Mouse (Mus musculus) gastrocnemius, adult 18-20 months (tissue): Measurements from ENCODE around the gene Ptpn1. TPM values are rescaled to one million over a fixed set of nuclear protein-coding genes. Genes with fewer than 3 reads are reported as not detected.

Source experiments
- DNase-seq: peaks from one replicate; pipeline ENCODE4 v3.0.0; 2021; ENCODE audit warnings: low spot score
- total RNA-seq, 2 experiments: library from RNA; stranded (reverse); gene quantifications; 2 replicates each; pipeline ENCODE4 v1.2.3; 2021

Gene Ptpn1
- total RNA-seq, 2 experiments from 2014 or later = 17.6 to 19.3 TPM

DNA sequence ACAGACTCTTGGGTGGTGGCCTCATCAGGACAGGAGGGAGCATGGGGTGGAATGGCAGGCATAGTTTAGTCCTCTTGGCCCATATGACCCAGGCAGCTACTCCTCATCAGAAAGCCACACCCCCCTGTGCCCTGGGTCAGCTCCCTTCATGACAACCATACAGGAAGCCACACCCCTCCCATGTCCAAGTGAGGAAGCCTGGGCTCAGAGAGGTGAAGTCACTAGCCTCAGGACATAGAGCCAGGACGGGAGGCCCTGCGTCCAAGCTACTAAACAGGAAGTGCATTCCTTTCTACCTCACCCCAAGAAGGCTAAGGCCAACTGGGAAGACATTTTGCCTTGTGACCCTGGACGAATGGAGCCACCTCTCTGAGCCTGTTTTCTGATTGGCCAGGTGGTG lies 73.8 kb downstream of the Ptpn1 start:
- DNase-seq = no peak

DNA sequence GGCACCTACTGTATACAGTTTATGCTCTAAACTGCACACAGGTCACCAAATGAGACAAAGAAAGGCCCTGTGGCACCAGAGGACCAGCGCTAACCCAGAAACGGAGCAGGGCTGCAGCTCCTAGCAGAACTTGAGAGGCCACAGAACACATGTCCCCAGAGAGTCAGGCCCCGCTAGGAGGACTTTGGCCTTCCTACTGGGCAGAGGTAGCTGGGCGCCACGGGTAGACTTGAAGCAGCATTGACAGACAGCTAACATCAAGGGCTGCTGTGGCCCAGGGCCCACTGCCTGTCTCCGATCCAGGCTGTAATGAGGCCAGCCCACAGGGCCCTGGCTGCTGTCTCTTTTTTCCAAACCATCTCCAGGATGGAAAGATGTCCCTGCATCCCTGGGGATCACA lies 74.6 kb downstream of the Ptpn1 start:
- DNase-seq = no peak

DNA sequence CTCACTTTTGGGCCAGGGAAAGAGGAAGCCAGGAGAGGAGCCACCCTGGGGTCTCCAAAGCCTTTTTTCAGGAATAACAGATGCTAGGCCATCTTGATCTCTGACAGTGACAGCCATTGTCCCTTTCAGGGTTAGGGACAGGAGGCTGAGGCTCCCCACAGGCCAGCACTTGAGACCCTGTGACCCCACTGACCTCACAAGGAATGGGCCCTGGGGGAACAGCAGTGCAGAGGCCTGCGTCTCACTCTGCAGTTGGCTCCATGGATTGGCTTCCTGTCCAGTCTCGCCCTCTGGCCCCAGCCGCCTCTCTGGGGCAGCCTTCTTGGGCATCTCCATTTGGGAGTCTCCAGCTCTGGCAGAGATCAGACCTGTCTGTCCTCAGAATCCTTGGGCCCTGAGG lies 76.3 kb downstream of the Ptpn1 start:
- DNase-seq = no peak

DNA sequence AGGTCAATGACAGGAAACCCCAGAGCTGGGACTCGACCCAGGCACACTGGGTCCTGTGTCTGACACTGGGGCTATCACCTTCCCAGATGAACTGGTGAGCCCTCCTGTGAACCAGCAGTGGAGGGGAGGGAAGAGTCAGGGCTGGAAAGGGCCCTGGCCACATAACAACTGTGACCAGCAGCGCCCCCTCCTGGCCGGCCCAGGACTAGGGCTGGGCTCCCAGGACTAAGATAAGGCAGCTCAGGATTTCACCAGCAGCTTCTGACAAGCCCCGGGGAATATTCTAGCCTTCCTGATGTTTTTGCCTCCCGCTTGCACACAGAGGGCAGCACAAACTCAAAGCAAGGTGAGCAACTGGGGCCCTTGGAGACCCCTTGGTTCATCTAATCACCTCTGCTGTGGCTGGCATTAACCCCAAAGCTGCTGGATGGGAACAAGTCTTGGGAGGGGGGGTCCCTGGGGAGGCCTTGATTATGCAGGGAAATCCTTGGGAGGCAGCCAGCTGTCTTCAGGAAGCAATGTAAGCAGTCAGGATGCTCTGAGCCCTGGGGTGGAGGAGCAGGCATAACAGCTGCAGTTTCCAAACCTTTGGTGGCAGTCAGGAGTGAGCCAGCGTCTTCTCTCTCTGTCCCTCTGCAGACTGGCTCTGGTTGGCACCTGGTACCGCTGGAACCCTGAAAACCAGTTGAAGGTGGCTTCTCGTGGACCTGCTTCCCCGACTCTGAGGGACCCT lies 78.2 kb downstream of the Ptpn1 start, which contains the start of gene Ripor3:
Ripor3 (minus strand) TSS at position 683 of the 733 bp plus-strand sequence.
- DNase-seq = peak; percentile 73

DNA sequence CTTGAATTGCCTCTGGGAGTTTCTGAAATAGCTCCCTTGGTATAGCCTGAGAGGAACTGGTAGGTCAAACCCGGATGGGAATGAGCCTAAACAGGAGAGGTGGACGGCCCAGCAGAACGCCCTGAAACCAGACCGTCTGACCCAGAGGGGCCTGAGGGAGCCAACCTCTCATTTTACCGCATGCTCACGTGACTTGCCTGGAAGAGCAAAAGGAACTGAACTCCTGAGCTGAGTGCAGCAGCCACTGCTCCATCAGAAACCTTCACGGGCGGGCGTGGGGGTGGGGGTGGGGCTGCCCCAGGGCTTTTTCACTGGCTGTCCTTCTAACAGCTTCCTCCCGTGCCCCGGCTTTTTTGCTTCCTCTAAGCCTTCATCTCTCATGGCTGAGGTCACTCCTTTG lies 79.0 kb downstream of the Ptpn1 start:
- no peak for DNase-seq

DNA sequence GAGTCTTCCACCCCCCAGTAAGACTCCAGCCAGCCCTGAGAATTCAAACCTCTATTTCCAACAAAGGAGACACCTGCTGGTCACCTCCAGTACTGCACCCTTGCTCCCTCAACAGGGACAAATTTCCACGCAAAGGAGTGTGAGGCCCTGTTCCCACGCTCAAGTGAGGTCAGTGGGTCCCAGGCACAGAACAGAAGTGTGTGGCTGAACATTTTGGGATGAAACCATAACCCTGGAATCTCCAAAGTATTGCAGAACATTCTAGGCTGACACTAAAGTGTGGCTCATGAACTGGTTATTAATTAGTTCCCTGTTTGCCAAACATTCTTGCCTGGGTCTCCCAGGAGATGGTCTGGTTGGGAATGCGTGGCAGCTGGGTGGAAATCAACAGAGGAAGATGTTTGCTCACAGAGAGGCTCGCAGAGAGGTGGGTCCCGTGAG lies 85.1 kb downstream of the Ptpn1 start:
- DNase-seq = peak; percentile 80

DNA sequence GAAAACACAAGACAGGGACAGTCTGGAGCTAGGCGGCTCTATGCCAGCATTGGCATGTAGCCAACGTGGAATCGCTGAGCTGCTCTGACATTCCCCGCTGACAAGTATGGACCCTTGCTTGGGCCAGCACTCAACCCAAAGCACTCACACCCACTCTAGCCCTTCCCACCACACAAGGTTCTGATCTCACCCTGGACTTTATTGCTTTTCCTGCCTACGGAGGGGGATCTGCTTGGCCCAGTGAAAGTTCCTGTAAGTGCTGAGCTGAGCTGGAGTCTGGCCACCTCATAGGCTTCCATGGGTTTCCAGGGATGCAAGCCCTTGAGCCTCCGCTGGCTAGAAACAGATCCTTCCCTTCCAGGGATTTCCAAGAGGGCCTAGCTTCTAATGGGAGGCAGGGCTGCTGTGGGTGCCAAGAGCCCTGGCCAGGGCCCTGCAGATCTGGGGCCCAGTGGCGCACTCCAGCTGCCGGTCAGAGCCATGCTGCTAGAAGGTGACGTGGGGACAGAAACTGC lies 87.4 kb downstream of the Ptpn1 start:
- DNase-seq = peak; percentile 42

DNA sequence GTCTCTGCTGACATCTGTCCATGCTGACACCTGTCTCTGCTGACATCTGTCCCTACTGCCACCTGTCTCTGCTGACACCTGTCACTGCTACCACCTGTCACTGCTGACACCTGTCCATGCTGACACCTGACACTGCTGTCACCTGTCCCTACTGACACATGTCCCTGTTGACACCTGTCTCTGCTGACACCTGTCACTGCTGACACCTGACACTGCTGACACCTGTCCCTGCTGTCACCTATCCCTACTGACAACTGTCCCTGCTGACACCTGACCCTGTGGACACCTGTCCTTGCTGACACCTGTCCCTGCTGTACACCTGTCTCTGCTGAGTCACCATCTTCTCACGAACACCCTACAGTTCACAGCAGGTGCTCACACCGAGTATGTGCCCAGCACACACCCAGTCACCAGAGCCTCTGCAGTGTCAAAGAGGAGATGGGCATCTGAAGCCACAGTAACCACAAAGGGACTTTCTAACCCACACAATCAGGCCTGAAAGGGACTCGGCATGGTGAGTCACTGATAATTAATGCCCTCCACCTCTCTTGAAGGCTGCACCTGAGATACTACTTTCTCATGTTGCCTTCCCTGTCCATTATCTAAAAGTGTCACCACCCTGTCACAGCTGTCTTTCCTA lies 92.0 kb downstream of the Ptpn1 start:
- DNase-seq = no peak

DNA sequence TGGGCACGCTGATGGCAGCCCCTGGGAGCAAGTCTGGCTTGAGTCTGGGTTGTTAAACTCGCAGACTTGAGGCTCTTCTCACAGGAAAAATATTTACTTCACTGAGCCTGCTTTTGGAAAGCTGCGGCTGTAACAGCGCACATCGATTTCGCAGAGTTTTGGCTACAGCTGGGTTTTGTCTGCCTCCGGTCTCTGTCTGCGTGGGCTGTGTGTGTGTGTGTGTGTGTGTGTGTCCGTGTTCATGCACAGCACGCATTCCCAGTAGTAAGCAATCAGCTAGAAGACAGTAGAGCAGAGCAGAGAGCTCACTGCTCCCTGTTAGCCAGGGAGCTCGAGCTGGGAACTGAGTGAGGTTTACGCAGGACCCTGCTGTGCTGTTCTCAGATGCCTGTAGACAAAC lies 93.3 kb downstream of the Ptpn1 start:
- DNase-seq = no peak

DNA sequence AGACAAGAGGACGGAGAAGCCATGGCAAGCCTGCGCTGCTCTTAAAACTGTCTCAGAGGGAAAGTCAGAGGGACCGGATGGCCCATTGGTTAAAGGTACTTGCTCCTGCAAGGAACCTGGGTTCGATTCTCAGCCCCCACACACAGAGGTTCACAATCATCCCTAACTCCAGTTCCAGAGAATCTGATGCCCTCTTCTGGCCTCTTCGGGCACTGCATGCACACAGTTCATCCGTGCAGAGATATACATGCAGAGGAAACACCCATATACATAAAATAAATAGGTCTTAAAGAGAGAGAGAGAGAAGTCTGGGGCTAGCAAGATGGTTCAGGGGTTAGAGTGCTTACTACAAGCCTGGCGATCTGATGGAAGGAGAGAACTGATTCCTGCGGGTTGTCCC lies 94.0 kb downstream of the Ptpn1 start:
- DNase-seq = no peak

DNA sequence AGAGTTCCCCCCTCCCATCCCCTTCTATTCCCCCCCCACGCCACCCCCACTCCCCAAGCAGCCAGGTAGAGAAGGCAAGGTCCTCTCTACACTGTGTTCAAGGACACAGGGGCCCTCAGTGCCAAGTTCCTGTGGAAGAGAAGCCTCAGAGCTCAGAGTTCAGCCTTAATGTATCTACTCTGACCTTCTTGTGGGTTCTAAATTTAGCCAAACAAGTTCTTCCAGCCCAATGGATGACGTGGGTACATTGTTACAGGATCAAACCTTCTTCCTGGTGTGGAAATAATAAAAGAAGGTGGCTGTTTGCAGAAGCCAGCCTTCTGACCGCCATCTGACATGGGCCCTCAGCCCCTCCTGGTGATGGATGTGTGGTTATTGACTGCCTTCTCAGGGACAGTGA lies 94.6 kb downstream of the Ptpn1 start:
- DNase-seq = no peak

DNA sequence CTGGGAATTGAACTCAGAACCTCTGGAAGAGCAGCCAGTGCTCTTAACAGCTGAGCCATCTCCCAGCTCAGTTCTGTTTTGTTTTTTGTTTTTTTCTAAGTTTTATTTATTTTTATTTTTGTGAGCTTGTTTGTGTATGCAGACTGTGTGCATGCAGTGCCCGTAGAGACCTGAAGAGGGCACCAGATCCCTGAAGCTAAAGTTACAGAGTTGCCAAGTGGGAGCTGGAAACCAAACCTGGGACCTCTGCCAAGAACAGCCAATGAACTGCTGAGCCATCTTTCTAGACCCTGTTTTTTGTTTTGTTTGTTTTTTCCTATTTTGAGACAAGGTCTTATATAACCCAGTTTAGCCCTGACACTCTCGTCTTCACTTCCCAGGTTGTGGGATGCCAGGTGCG lies 96.5 kb downstream of the Ptpn1 start:
- no peak for DNase-seq

Other genes with a start within 250 kb of the Ptpn1 start
- gene Cebpb, start 243.1 kb upstream of the Ptpn1 start, total RNA-seq = 100 to 1,000 TPM in 1 of 2 experiments, 10 to 100 TPM in 1; 95.1 to 169 TPM
- 10 to 100 TPM; 10.4 to 15.0 TPM for gene Tmem189, start 242.2 kb upstream of the Ptpn1 start, total RNA-seq
- under 1 TPM; 0.09 to 0.11 TPM for gene Ripor3, start 78.6 kb downstream of the Ptpn1 start, total RNA-seq
- gene Pard6b, start 148.9 kb downstream of the Ptpn1 start, total RNA-seq = 1 to 10 TPM; 1.0 to 2.4 TPM